Mouse (Mus musculus) natural killer cell, adult 2 months (primary cell): ENCODE data around the gene Ntsr1.
A peak's percentile ranks its signal among the peaks of the same experiment; 100 is the strongest.

Experiments used
- DNase-seq, 2 experiments: peaks; one replicate each; pipeline ENCODE4 v3.0.0; 2022; ENCODE audit warnings: low spot score in 2 of 2

Ntsr1 gene

DNA sequence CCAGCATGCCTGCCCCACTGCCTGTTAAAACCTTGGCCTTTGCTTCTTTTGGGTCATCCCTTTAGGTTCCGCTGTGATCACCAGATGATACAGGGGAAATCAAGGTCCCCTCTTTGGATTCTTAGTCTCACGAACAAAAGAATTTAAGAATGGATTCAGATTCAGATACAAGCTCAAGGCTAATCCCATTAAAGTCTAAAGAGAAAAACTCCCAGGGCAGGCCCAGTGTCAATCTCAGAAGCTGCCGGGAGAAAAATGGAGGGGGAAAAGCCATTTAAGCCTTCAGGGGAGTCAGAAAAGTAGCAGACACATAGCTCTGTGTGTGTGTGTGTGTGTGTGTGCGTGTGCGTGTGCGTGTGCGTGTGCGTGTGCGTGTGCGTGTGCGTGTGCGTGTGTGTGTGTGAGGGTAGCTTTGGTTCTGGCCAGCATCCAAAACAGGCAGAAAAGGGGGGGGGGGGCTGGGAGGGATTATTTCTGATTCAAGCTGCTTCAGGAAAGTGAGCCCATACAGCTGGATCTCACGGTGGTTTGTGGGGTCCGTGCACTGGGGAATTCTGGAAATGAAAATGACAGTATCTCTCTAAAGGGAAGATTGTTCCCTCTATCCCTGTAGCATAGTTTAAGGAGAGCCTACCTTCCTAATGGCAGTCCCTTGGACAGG, 8.8 kb downstream of the Ntsr1 start:
- no peak for DNase-seq

DNA sequence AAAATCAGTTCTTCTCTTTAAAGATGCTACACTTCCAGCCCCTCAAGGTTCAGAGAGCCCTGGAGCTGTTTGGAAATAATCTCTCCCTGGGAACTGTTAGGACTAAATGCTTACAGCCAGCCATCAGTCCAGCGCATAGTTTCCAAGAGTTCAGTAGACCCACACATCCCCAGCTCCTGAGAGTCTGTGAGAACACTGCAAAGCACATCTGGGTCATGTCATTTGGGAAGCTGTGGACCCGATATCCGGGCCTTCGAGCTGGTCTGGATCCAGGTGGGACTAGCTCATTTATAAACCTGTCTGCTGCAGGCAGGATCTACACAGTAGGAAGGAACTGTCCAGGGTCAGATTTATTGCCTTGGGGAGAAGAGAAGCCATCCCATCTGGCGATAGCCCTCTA, 11.1 kb downstream of the Ntsr1 start:
- no peak for DNase-seq

- DNase-seq: no peak
These were observed 12.3 kb downstream of the Ntsr1 start for GRCm38 (mm10) chr2:180511875-180512661.

DNA sequence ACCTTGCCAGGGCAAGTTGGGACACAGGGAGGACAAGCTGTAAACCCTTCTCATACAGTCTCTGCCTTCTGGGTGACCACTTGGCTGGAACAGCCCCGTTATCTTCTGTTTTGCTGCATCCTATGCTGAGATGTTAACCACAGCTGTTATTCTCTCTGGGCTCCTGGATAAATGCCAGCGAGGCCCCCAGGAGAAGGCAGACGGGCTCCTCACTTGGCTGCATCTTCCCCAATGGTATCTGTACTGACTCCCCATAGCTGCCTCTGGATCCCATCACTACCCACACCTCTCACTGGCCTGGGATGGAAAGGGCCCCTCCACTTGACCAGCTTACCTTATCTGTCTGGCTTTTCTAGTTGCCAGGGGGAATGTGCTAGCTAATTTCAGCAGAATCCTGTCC, 13.2 kb downstream of the Ntsr1 start:
- DNase-seq: no peak

- no peak for DNase-seq
These were observed 14.1 kb downstream of the Ntsr1 start for GRCm38 (mm10) chr2:180513835-180514234.

DNA sequence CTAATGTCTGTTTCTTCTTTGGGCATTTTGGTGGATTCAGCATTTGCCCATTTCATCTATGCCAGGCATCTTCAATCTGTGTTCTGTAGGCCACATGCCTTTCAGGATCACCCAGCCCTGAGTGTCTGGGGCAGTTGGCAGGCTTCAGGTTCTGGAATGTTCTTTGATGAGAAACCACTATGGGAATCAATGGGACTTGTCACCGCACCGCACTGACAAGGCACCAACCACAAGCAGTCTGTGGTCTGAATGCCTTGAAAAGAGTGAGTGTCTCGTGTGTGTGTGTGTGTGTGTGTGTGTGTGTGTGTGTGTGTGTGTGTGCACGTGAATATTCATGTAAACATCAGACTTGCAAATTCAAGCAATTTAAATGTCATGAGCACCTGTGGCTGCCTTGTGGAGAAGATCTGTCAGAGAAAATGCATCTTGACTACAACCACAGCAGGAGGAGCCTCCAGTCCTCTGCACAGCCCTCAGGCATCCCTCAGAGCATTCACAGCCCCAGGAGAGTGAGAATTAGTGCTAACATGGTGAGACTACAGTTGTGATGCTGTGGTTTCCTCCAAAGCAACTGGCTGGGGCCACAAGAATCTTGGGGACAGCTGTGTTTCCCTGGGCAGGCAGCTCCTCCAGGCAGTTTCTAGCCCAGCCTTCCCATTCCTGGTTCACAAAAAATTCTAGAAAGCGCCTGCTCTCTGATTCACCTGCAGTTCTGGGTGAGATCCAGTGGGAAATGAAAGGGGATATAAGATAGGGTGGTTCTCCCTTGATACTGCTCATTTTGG, 21.9 kb downstream of the Ntsr1 start:
- no peak for DNase-seq

- no peak for DNase-seq
These were observed 23.0 kb downstream of the Ntsr1 start for GRCm38 (mm10) chr2:180522825-180523224.

DNA sequence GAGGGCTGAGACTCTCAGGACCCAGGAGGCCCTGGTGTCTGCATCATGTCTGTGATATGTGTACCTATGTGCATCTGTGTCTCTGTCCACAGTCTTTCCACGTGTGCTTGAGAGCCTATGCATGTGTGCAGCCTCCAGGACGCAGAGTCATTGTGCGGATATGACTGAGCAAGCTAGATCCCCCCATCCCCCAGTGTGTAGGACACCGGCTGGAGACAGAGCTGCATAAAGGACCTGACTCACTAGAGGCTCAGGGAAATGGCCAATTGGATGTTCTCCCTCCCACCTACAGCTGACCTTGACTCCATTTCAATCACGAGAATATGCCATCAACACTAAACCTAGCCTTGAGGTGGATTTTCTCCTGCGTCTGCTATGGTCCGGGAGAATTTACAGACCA, 27.7 kb downstream of the Ntsr1 start:
- no peak for DNase-seq

DNA sequence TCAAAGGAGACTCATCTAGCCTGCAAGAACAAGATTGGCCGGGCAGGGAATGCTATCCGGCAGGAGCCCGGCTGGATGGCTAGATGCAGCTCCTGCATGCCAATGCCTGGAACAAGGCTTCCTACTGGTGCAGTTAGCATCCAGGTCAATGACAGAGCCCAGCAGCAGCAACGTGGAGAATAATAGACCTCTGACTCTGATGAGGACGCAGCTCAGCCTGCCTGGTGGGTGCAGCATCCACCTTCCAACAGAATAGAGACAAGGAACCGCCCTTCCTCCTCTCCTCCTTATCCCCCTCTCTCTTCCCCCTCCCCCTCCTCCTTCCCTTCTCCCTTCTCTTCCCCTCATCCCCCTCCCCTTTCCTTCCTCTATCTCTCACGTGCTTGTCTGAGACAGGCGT, 28.1 kb downstream of the Ntsr1 start:
- DNase-seq: no peak

GRCm38 (mm10) chr2:180530130-180530529, 30.4 kb downstream of the Ntsr1 start:
- DNase-seq: no peak

DNA sequence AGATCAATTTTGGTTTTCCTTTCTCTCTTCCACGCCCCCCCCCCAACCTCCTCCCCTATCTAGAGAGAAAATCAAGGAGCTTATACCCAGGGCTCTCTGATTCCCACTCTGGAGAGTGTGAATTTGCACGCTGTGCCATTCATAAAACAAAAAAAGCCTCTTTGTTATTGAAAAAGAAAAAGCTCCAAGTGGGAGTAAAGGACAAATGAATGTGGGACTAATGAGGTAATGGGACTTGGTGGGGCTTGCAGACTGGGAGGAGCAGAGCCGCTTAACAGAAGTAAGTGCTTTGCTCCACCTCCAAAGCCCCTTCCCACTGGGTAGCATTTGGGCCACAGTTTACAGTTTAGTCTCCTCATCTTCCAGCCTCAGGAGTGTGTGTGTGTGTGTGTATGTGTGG, 30.8 kb downstream of the Ntsr1 start:
- no peak for DNase-seq

GRCm38 (mm10) chr2:180531671-180532385, 32.1 kb downstream of the Ntsr1 start:
- no peak for DNase-seq

DNA sequence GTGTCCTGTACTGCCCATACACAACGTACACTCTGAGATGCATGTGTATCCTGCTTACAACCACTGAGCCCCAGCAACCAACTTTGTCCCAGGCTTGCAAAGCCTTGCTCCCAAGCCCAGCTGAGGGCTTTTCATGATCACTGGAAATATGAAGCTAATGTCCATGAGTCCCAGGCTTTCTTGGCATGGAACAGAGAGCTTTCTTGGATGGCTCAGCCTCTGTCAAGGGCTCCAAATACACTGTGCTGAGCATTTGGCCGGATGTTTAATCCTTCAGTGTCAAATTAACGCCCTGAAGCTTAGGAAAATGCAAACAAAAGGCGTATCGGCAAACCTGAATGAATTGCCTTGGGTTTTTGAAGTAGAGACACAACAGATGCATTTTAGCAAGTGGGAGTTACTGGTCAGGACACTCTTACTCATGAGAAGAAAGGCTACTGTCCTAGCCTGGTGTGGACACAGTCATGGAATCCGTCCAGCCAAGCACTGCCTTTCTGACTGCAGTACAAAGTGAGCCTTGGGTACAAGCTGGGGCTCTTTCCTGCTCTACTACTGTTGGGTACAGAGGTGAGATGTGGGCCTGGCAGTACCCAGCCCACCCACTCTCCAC, 32.7 kb downstream of the Ntsr1 start:
- no peak for DNase-seq

- no peak for DNase-seq
These were observed 33.5 kb downstream of the Ntsr1 start for GRCm38 (mm10) chr2:180533237-180533636.

GRCm38 (mm10) chr2:180543675-180544074, 43.9 kb downstream of the Ntsr1 start:
- no peak for DNase-seq

DNA sequence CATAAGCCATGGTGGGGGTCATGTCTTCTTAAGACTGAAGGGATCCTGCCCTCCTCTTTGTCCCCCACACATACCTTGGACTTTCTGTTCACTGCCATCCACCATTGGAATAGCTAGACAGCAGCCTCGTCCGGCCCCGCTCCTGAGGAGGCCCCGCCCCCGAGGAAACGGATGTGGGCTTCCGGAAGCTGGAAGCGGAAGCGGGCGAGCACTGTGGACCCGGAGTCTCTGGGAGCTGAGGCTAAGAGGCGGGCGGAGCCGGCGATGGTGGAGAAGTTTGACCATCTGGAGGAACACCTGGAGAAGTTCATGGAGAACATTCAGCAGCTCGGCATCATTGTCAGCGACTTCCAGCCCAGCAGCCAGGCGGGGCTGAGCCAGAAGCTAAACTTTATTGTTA, 45.3 kb downstream of the Ntsr1 start:
- DNase-seq: no peak

GRCm38 (mm10) chr2:180547384-180548106, 47.8 kb downstream of the Ntsr1 start:
- DNase-seq: no peak

GRCm38 (mm10) chr2:180552340-180552739, 52.6 kb downstream of the Ntsr1 start:
- DNase-seq: no peak

DNA sequence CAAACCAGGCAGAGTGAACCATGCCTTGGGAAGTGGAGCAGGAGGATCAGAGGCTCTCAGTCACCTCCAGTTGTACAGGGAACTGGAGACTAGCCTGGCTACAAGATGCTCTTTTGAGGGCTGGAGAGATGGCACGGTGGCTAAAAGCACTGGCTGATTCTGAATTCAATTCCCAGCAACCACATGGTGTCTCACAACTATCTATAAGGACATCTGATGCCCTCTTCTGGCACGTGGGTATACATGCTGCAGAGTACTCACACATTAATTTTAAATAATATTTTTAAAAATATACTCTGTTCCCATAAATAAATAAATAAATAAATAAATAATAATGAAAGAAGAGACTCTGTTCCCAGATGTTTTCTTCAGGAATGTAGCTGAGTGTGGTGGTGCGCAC, 55.4 kb downstream of the Ntsr1 start:
- DNase-seq: no peak

- DNase-seq: no peak
These were observed 56.7 kb downstream of the Ntsr1 start for GRCm38 (mm10) chr2:180556470-180556869.

GRCm38 (mm10) chr2:180560245-180560644, 60.5 kb downstream of the Ntsr1 start:
- DNase-seq: peak in 1 of 2 experiments; percentile 16
